Comparison of ENCODE assay signal across 29 mouse cellular contexts in the genomic region with DNA sequence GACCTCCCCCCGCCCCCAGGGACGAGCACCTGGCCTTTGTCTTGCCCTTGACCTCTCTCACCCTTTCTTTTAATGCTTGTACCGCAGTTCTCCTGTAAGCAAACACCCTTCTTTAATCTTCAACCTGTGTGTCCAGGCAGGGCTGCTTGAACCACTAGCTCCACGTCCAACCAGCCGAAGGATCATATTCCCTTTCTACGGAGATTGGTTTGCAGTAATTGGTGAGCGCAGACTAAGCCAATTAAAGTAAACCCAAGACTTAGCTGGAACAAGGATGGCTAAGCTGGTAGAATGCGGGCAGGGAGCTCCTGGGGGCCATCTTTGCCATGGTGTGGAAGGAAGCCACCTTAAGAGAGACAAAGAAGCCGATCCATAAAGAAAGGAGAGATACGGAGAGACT.
DNase-seq lines count a peak whose midpoint lies in the region; ATAC-seq lines count a peak whose summit lies in the region.
"Had no signal": no experiment of that assay in that cellular context is flagged by ENCODE, and none has a peak within 500 bp of the region (broad histone marks: within the 10 kb centered on the region; RNA-seq: fewer than 3 reads in every experiment).

No protein-coding gene starts in this region.

- no peaks in the 10 kb centered on the region for H3K9me3 ChIP-seq in kidney, embryonic 14.5 days (ENCODE audit: control insufficient read depth, low read length)
- no peaks in the 10 kb centered on the region; the same call in 1 of the 2 replicates for H3K9me3 ChIP-seq in lung, embryonic 16.5 days (ENCODE audit: control insufficient read depth, low read length)
- 0 out of 2 replicates have a peak, but pooled peaks cover 2% of the 10 kb centered on the region for H3K9me3 ChIP-seq in embryonic facial prominence, embryonic 14.5 days (ENCODE audit: control insufficient read depth, low read length)
- H3K9me3 ChIP-seq: hindbrain, embryonic 13.5 days; liver, embryonic 15.5 days had no signal

- H3K36me3 ChIP-seq in kidney, embryonic 14.5 days (ENCODE audit: control insufficient read depth, insufficient read depth, low read length) = no peaks in the 10 kb centered on the region
- no peaks in the 10 kb centered on the region for H3K36me3 ChIP-seq in lung, embryonic 16.5 days (ENCODE audit: control insufficient read depth, insufficient read depth, low read length)
- H3K36me3 ChIP-seq in embryonic facial prominence, embryonic 14.5 days (ENCODE audit: control insufficient read depth, insufficient read depth, low read length) = no peaks in the 10 kb centered on the region
- H3K36me3 ChIP-seq: embryonic facial prominence, embryonic 12.5 days; hindbrain, embryonic 13.5 days; liver, embryonic 15.5 days had no signal

- no peak overlapping the region for H3K4me2 ChIP-seq in kidney, embryonic 14.5 days (replicated peaks; ENCODE audit: low read depth, low read length)
- no peak overlapping the region for H3K4me2 ChIP-seq in lung, embryonic 16.5 days (ENCODE audit: low read depth, low read length)
- no peak overlapping the region for H3K4me2 ChIP-seq in embryonic facial prominence, embryonic 14.5 days (ENCODE audit: low read depth, low read length)
- H3K4me2 ChIP-seq: embryonic facial prominence, embryonic 12.5 days; hindbrain, embryonic 13.5 days; liver, embryonic 15.5 days had no signal

- no peak overlapping the region for H3K9ac ChIP-seq in kidney, embryonic 14.5 days (ENCODE audit: low read depth, low read length)
- H3K9ac ChIP-seq in lung, embryonic 16.5 days (ENCODE audit: low read length) = no peak overlapping the region
- H3K9ac ChIP-seq in embryonic facial prominence, embryonic 14.5 days (ENCODE audit: low read depth, low read length) = no peak overlapping the region
- H3K9ac ChIP-seq: embryonic facial prominence, embryonic 12.5 days; hindbrain, embryonic 13.5 days; liver, embryonic 15.5 days had no signal

- no peak overlapping the region; the same call in 1 of the 2 replicates for H3K27ac ChIP-seq in kidney, embryonic 14.5 days (ENCODE audit: low read depth, low read length)
- peak overlapping the region; percentile 89 for H3K27ac ChIP-seq in lung, embryonic 16.5 days (ENCODE audit: low read length)
- no peak overlapping the region; the same call in 1 of the 2 replicates for H3K27ac ChIP-seq in embryonic facial prominence, embryonic 14.5 days (replicated peaks; ENCODE audit: low read depth, low read length)
- H3K27ac ChIP-seq: embryonic facial prominence, embryonic 12.5 days; heart, adult 2 months; hindbrain, embryonic 13.5 days; left cerebral cortex, adult 2 months; liver, embryonic 15.5 days; macrophage had no signal

- peaks cover 5% of the 10 kb centered on the region; the same call in 1 of the 2 replicates for H3K4me1 ChIP-seq in kidney, embryonic 14.5 days (ENCODE audit: control insufficient read depth, insufficient read depth, low read length)
- H3K4me1 ChIP-seq in lung, embryonic 16.5 days (replicated peaks; ENCODE audit: control insufficient read depth, insufficient read depth, low read length) = peaks cover 11% of the 10 kb centered on the region; the same call in 1 of the 2 replicates
- H3K4me1 ChIP-seq in embryonic facial prominence, embryonic 14.5 days (ENCODE audit: control insufficient read depth, insufficient read depth, low read length) = peaks cover 19% of the 10 kb centered on the region
- H3K4me1 ChIP-seq: hindbrain, embryonic 13.5 days; liver, embryonic 15.5 days had no signal

- H3K4me3 ChIP-seq in kidney, embryonic 14.5 days (ENCODE audit: low read length) = no peak overlapping the region
- no peak overlapping the region for H3K4me3 ChIP-seq in lung, embryonic 16.5 days (ENCODE audit: low read length)
- H3K4me3 ChIP-seq in embryonic facial prominence, embryonic 14.5 days (ENCODE audit: low read depth, low read length) = no peak overlapping the region
- H3K4me3 ChIP-seq: embryonic facial prominence, embryonic 12.5 days; erythroblast, embryonic 14.5 days; heart, adult 2 months; hindbrain, embryonic 13.5 days; left cerebral cortex, adult 2 months; liver, embryonic 15.5 days had no signal

- ATAC-seq in kidney, embryonic 14.5 days (ENCODE audit: low FRiP score, low TSS enrichment) = 0 out of 2 replicates have a peak, but pooled peaks have one; percentile 16
- ATAC-seq in lung, embryonic 16.5 days (ENCODE audit: low read depth) = no peak
- ATAC-seq in embryonic facial prominence, embryonic 14.5 days (ENCODE audit: low read depth) = peak; percentile 42; the same call in 1 of the 2 replicates
- ATAC-seq: forebrain, embryonic 14.5 days; inflammation-experienced regulatory T-cells, adult 6 months; Patski had no signal

- no peaks in the 10 kb centered on the region for H3K27me3 ChIP-seq in kidney, embryonic 14.5 days (ENCODE audit: control insufficient read depth, insufficient read depth, low read length)
- no peaks in the 10 kb centered on the region for H3K27me3 ChIP-seq in lung, embryonic 16.5 days (ENCODE audit: control insufficient read depth, insufficient read depth, low read depth, low read length)
- no peaks in the 10 kb centered on the region for H3K27me3 ChIP-seq in embryonic facial prominence, embryonic 14.5 days (replicated peaks; ENCODE audit: control insufficient read depth, insufficient read depth, low read length)
- H3K27me3 ChIP-seq: CH12.LX; embryonic facial prominence, embryonic 12.5 days; hindbrain, embryonic 13.5 days; liver, embryonic 15.5 days; Patski had no signal

- DNase-seq in kidney, postnatal 25 days = no peak
- DNase-seq in lung, postnatal 25 days (ENCODE audit: low spot score) = no peak
- DNase-seq in embryonic facial prominence, embryonic 14.5 days (ENCODE audit: low spot score) = peak; percentile 66
- DNase-seq in cerebellum, adult 8-10 months = no peak
- DNase-seq in frontal cortex, postnatal 10 days (ENCODE audit: low spot score in 2 of 2) = no peak
- DNase-seq: adrenal gland, postnatal 36 days; B cell, adult 2 months; cerebellum, adult 11 months; cerebellum, postnatal 10 days; gastrocnemius, postnatal 25 days; heart, adult 2 months; kidney, adult 2 months; left cerebral cortex, postnatal 4 days; liver; right cerebral cortex, postnatal 25 days; spleen, adult 18-20 months; thymus, postnatal 14 days had no signal

- 46% methylated on average over 10 of the region's 10 CpGs for WGBS in kidney, embryonic 14.5 days
- WGBS in lung, embryonic 16.5 days = 76% methylated on average over 10 of the region's 10 CpGs
- 50% methylated on average over 10 of the region's 10 CpGs for WGBS in embryonic facial prominence, embryonic 14.5 days
